Mouse (Mus musculus) hindbrain, embryonic 12.5 days (tissue): Measurements from ENCODE around the gene Olfr19. TPM values are rescaled to one million over a fixed set of nuclear protein-coding genes. Genes with fewer than 3 reads are reported as not detected.
"Not testable (repeated sequence)": the region's sequence is repeated elsewhere in the genome, so short reads cannot be mapped to it uniquely, and the experiment has no call there.

ENCODE experiments used
- ATAC-seq: fragments of 200-750 bp; cut with Nextera tagmentation; 2 replicates; pipeline ENCODE4 v1.8.0; 2017; ENCODE audit warnings: moderate TSS enrichment; ENCODE audit not compliant: low FRiP score
- H3K27ac ChIP-seq: fragments of 300-500 bp; sonication (generic); 2 replicates; pipeline ENCODE4 v1.5.1; 2016; ENCODE audit warnings: mild to moderate bottlenecking
- H3K27me3 ChIP-seq: fragments of 300-500 bp; sonication (generic); 2 replicates; pipeline ENCODE4 v1.6.1; 2016; ENCODE audit warnings: mild to moderate bottlenecking
- H3K36me3 ChIP-seq: fragments of 300-500 bp; sonication (generic); 2 replicates; pipeline ENCODE4 v1.6.1; 2016; ENCODE audit warnings: mild to moderate bottlenecking
- H3K4me1 ChIP-seq: fragments of 300-500 bp; sonication (generic); 2 replicates; pipeline ENCODE4 v1.6.1; 2016
- H3K4me2 ChIP-seq: fragments of 300-500 bp; sonication (generic); replicated peaks from 2 replicates; pipeline ENCODE4 v1.6.1; 2016; ENCODE audit warnings: mild to moderate bottlenecking
- H3K4me3 ChIP-seq: fragments of 300-500 bp; sonication (generic); 2 replicates; pipeline ENCODE4 v1.5.1; 2016; ENCODE audit warnings: mild to moderate bottlenecking
- H3K9ac ChIP-seq: fragments of 300-500 bp; sonication (generic); 2 replicates; pipeline ENCODE4 v1.6.1; 2016; ENCODE audit warnings: mild to moderate bottlenecking, moderate library complexity
- H3K9me3 ChIP-seq: fragments of 300-500 bp; sonication (generic); replicated peaks from 2 replicates; pipeline ENCODE4 v1.6.1; 2016; ENCODE audit warnings: mild to moderate bottlenecking
- WGBS: fragments of 180-500 bp; shearing (Covaris S2); methylation state at CpG from one replicate; pipeline ENCODE4 v1.1.7; 2016; 5-methylcytosine and 5-hydroxymethylcytosine counted together
- polyA plus RNA-seq: library from polyadenylated mRNA; unstranded; fragments of >200 nt; fragmentation: Nextera tagmentation; extraction: Ambion mirVana; gene quantifications from 2 replicates; pipeline ENCODE4 v1.2.1, GENCODE M21; 2016

Gene Olfr19
- not detected in 2 replicates for polyA plus RNA-seq

GRCm38 (mm10) chr16:16676305-16676704, at the start of gene Olfr19:
Olfr19 (minus strand) TSS chr16:16676405.
- 77% methylated on average over 2 of the region's 2 CpGs for WGBS
- no peaks in the 10 kb centered on the region for H3K27me3 ChIP-seq
- no peak within 1 kb of the TSS for H3K4me2 ChIP-seq
- no peaks in the 10 kb centered on the region for H3K9me3 ChIP-seq
- no peak within 1 kb of the TSS for H3K27ac ChIP-seq
- no peak within 1 kb of the TSS for H3K4me3 ChIP-seq
- no peaks in the 10 kb centered on the region for H3K4me1 ChIP-seq
- no peak for ATAC-seq
- no peaks in the 10 kb centered on the region for H3K36me3 ChIP-seq
- H3K9ac ChIP-seq, result no peak within 1 kb of the TSS

DNA sequence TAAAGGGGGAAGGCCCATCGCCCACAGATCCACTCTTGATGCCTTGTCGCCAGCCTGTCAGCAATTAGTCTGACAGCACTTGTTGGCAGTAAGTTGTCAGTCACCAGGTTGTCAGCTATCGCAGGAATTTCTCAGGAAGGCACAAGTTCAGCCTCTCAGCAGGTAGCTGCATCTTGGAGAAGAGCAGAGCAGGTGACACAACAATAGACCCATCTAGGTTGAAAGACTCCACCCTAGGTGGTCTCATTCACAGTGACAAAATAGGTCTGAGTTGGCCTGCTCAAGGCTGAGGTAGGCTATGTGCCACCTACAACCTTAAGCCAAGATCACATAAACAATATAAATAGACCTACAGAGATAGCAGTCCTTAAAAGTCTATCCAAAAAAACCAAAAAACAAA, 8.8 kb upstream of the Olfr19 start:
- no peak for ATAC-seq
- Histone ChIP-seq H3K4me2 (no peak overlapping the region), H3K9me3 (no peaks in the 10 kb centered on the region), H3K4me3 (no peak overlapping the region), H3K27me3 (no peaks in the 10 kb centered on the region), H3K27ac (no peak overlapping the region), H3K36me3 (no peaks in the 10 kb centered on the region), H3K9ac (no peak overlapping the region), H3K4me1 (no peaks in the 10 kb centered on the region)
- WGBS, result 61% methylated on average over 3 of the region's 3 CpGs

DNA sequence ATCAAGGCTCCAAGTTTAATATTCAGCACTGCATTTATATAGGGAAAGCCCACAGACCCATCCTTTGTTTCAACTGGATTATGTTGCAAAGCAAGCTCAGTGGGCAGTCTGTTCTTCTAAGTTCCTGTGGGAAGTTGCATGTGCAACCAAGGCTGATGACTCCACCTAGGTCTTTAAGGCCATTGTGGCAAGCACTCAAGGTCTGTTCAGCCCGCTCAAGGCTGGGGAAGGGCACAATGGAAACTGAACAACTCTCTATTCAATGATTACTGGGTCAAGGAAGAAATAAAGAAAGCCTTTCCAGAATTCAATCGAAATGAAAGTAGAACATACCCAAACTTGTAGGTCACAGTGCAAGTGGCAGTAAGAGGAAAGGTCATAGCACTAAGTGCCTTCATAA, 7.8 kb upstream of the Olfr19 start:
- WGBS, result 76% methylated on average over 2 of the region's 2 CpGs
- H3K4me3 ChIP-seq, result no peak overlapping the region
- no peak for ATAC-seq
- no peaks in the 10 kb centered on the region for H3K27me3 ChIP-seq
- H3K9me3 ChIP-seq, result no peaks in the 10 kb centered on the region
- no peaks in the 10 kb centered on the region for H3K4me1 ChIP-seq
- no peaks in the 10 kb centered on the region for H3K36me3 ChIP-seq
- H3K4me2 ChIP-seq, result no peak overlapping the region
- no peak overlapping the region for H3K9ac ChIP-seq
- H3K27ac ChIP-seq, result no peak overlapping the region

- no peak for ATAC-seq
- 81% methylated on average over 4 of the region's 4 CpGs for WGBS
Observed at GRCm38 (mm10) chr16:16664994-16665393, 11.2 kb downstream of the Olfr19 start.

DNA sequence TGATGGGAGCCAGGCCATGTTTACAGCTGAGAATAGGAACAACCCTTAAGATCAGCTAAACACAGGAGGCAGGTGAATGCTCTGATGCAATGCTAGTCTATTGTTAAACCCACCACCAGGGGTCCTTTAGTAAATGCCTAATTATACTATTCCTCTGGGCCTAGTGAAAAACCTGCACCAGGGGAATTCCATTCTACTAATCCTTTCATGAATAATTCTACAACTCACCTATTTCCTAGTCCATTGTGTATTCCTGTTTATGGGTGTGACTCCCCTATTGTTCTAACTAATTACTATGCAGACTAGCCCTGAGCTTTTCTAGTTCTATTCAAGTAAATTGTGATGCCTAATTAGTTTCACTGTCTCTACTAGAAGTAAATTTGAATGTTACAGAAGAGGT, 11.7 kb downstream of the Olfr19 start:
- H3K27ac ChIP-seq, H3K4me1 ChIP-seq, H3K9me3 ChIP-seq, H3K4me2 ChIP-seq, H3K4me3 ChIP-seq, H3K27me3 ChIP-seq, H3K9ac ChIP-seq, ATAC-seq, H3K36me3 ChIP-seq: not testable (repeated sequence)

More at GRCm38 (mm10) chr16:16664994-16665393, 11.2 kb downstream of the Olfr19 start:
- Histone ChIP-seq H3K4me3 (no peak overlapping the region), H3K9me3 (no peaks in the 10 kb centered on the region), H3K4me2 (no peak overlapping the region), H3K36me3 (no peaks in the 10 kb centered on the region), H3K9ac (no peak overlapping the region), H3K27ac (no peak overlapping the region), H3K27me3 (no peaks in the 10 kb centered on the region), H3K4me1 (no peaks in the 10 kb centered on the region)

- no peak overlapping the region for H3K27ac ChIP-seq
- no peak overlapping the region for H3K4me3 ChIP-seq
- no peak overlapping the region for H3K9ac ChIP-seq
- H3K4me2 ChIP-seq, result no peak overlapping the region
- no peaks in the 10 kb centered on the region for H3K4me1 ChIP-seq
- H3K27me3 ChIP-seq, result no peaks in the 10 kb centered on the region
- WGBS, result 87% methylated on average over 1 of the region's 1 CpGs
- no peaks in the 10 kb centered on the region for H3K9me3 ChIP-seq
- ATAC-seq, result no peak
- no peaks in the 10 kb centered on the region for H3K36me3 ChIP-seq
Observed at GRCm38 (mm10) chr16:16645148-16645547, 31.1 kb downstream of the Olfr19 start.

DNA sequence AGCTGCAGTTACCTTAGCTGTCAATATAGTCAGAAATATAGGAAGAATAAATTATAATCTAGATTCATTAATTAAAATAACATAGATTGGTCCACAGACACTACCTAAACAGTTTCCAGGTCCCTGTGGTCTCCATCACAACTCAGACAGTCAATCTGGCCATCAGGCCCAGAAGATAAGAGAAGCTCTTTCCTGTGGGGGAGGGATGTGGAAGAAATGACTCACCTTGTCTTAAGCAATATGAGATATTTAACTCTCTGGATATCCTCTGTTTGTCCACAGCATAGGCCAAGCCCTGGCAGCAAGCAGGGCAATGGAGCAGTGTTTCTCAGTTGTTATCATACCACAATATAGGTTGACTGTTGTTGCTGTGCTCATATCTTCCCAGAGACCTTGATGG, 42.5 kb downstream of the Olfr19 start:
- Histone ChIP-seq H3K27me3 (no peaks in the 10 kb centered on the region), H3K9ac (no peak overlapping the region), H3K4me1 (no peaks in the 10 kb centered on the region), H3K9me3 (peaks cover 12% of the 10 kb centered on the region; the same call in 1 of the 2 replicates), H3K4me2 (no peak overlapping the region), H3K27ac (no peak overlapping the region), H3K36me3 (no peaks in the 10 kb centered on the region), H3K4me3 (no peak overlapping the region)
- no peak for ATAC-seq

Other genes starting within 250 kb of the Olfr19 start
- 23.6 and 24.7 TPM in 2 replicates for gene Fgd4, start 75.9 kb downstream of the Olfr19 start, polyA plus RNA-seq
- gene Spag6l, start 153.1 kb upstream of the Olfr19 start, polyA plus RNA-seq, result 7.5 and 8.6 TPM in 2 replicates
- gene Igll1, start 187.6 kb upstream of the Olfr19 start, polyA plus RNA-seq, result not detected in 2 replicates
- gene Top3b, start 194.3 kb upstream of the Olfr19 start, polyA plus RNA-seq, result 74.2 and 81.7 TPM in 2 replicates
- gene Vpreb1, start 194.4 kb upstream of the Olfr19 start, polyA plus RNA-seq, result 1.6 and 2.5 TPM in 2 replicates
- 36.3 and 37.9 TPM in 2 replicates for gene Ppm1f, start 220.1 kb upstream of the Olfr19 start, polyA plus RNA-seq